Mouse (Mus musculus) liver, postnatal 0 days (tissue): ENCODE results near the gene Gja8. TPM values are rescaled to one million over a fixed set of nuclear protein-coding genes. Genes with fewer than 3 reads are reported as not detected.

Experiments
- ATAC-seq: fragments of 200-750 bp; cut with Nextera tagmentation; 2 replicates; pipeline ENCODE4 v1.8.0; 2017; ENCODE audit warnings: mild to moderate bottlenecking, moderate library complexity
- DNase-seq: peaks from one replicate; pipeline ENCODE4 v3.0.0-alpha.2; 2016
- H3K27ac ChIP-seq: fragments of 300-500 bp; sonication (generic); 2 replicates; pipeline ENCODE4 v1.5.1; 2014; ENCODE audit warnings: antibody characterized with exemption, moderate library complexity, mild to moderate bottlenecking, low read depth
- H3K27me3 ChIP-seq: fragments of 300-500 bp; sonication (generic); 2 replicates; pipeline ENCODE4 v1.6.1; 2014; ENCODE audit warnings: low read length, control low read depth, mixed read lengths; ENCODE audit not compliant: insufficient read depth
- H3K36me3 ChIP-seq: fragments of 300-500 bp; sonication (generic); replicated peaks from 2 replicates; pipeline ENCODE4 v1.6.1; 2014; ENCODE audit warnings: mild to moderate bottlenecking, control low read depth, low read length, moderate library complexity, mixed read lengths; ENCODE audit not compliant: insufficient read depth
- H3K4me1 ChIP-seq: fragments of 300-500 bp; sonication (generic); 2 replicates; pipeline ENCODE4 v1.6.1; 2014; ENCODE audit warnings: antibody characterized with exemption, mild to moderate bottlenecking, control low read depth; ENCODE audit not compliant: insufficient read depth
- H3K4me2 ChIP-seq: fragments of 300-500 bp; sonication (generic); 2 replicates; pipeline ENCODE4 v1.6.1; 2014; ENCODE audit warnings: low read depth, mild to moderate bottlenecking, low read length, moderate library complexity, mixed read lengths
- H3K4me3 ChIP-seq: fragments of 300-500 bp; sonication (generic); 2 replicates; pipeline ENCODE4 v1.5.1; 2014; ENCODE audit warnings: low read depth, low read length
- H3K9ac ChIP-seq: fragments of 300-500 bp; sonication (generic); replicated peaks from 2 replicates; pipeline ENCODE4 v1.6.1; 2014; ENCODE audit warnings: mild to moderate bottlenecking, moderate library complexity
- H3K9me3 ChIP-seq: fragments of 300-500 bp; sonication (generic); 2 replicates; pipeline ENCODE4 v1.6.1; 2016; ENCODE audit warnings: mild to moderate bottlenecking, control low read depth, low read length, mixed read lengths
- CTCF ChIP-seq: sonication (generic); IDR thresholded peaks from 2 replicates; pipeline ENCODE4 v1.5.1; 2016; ENCODE audit warnings: antibody characterized with exemption, low read depth
- EP300 ChIP-seq: IDR thresholded peaks from 2 replicates; pipeline ENCODE4 v1.6.1; 2016; ENCODE audit warnings: antibody characterized with exemption, low read depth, mild to moderate bottlenecking
- WGBS: fragments of 180-500 bp; shearing (Covaris S2); extraction: QIAGEN DNeasy Blood & Tissue Kit; methylation state at CpG from one replicate; pipeline ENCODE4 v1.1.7; 2014; ENCODE audit not compliant: insufficient replicate concordance; 5-methylcytosine and 5-hydroxymethylcytosine counted together
- polyA plus RNA-seq: library from polyadenylated mRNA; unstranded; fragments of >200 nt; fragmentation: Nextera tagmentation; extraction: Ambion mirVana; gene quantifications from 2 replicates; pipeline ENCODE4 v1.2.1, GENCODE M21; 2015

The Gja8 gene
- polyA plus RNA-seq, 1 experiment from 2014 or later: not detected

DNA sequence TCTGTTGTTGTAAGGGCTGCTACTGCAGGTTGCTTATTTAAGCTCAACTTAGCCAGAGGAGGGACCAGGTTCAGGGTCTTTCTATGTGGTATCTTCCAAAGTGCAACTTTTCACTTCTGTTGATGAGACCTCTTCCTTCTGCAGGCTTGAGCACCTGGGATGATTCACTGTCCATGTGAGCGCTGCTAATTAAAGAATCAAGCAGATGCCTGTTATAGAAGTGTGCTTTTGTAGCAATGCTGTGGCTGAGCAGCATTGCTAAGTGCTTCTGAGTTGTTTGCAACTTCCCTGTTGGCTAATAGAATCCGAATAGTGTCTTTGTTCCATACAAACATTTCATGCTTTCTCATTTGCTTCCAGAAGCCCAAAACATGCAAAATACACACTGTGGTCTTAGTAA lies 55.5 kb downstream of the Gja8 start:
- 83% methylated on average over 2 of the region's 2 CpGs for WGBS
- Histone ChIP-seq H3K27ac (no peak overlapping the region), H3K4me3 (no peak overlapping the region), H3K36me3 (peaks cover 34% of the 10 kb centered on the region), H3K4me2 (no peak overlapping the region), H3K27me3 (no peaks in the 10 kb centered on the region), H3K9ac (no peak overlapping the region), H3K9me3 (no peaks in the 10 kb centered on the region), H3K4me1 (0 out of 2 replicates have a peak, but pooled peaks cover under 1% of the 10 kb centered on the region)
- TF ChIP-seq EP300: no peak
- no peak for TF ChIP-seq CTCF
- DNase-seq: no peak
- no peak for ATAC-seq

DNA sequence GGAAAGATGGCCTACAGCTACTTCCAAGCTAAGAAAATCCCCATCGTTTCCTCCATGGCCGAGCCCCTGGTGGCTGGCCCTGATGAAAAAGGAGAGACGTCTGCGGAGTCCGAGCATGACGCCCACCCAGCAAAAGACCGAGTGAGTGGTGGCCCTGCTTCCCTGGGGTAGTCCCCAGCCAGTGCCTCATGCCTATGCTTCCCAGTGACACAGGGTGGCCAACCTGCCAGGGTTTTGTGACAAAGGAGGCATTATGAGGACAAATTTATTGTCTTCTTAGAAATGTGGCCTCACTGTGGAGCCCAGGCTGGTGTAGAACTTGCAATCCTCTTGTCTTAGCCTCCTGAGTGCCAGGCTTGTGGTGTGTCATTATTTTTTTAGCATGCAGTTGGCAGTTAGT lies 56.7 kb downstream of the Gja8 start:
- ATAC-seq (no peak), DNase-seq (no peak)
- Histone ChIP-seq H3K27me3 (no peaks in the 10 kb centered on the region), H3K4me1 (no peaks in the 10 kb centered on the region), H3K4me2 (no peak overlapping the region), H3K36me3 (peaks cover 32% of the 10 kb centered on the region), H3K4me3 (no peak overlapping the region), H3K9me3 (no peaks in the 10 kb centered on the region), H3K27ac (no peak overlapping the region), H3K9ac (no peak overlapping the region)
- WGBS: 92% methylated on average over 7 of the region's 7 CpGs
- no peak for TF ChIP-seq CTCF
- no peak for TF ChIP-seq EP300

DNA sequence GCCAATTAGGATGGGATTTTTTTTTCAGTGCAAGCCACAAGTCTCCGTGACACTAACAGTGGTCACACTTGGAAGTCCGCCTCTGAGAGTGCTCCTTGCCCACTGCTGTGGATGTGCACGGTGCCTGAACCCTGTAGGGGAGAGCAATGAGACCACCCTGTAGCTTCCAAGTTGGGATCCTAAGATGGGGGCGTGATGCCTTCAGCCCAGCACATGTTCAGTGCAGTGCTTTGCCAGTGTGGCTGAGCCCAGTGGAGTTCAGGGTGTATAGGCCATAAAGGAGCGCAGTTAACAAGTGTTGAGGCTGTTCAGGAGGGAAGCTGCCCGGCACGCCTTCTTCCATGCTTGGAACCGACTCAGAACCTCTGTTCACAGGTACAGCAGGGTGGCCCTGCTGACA lies 57.3 kb downstream of the Gja8 start:
- 83% methylated on average over 8 of the region's 8 CpGs for WGBS
- ATAC-seq: no peak
- H3K4me3 ChIP-seq: no peak overlapping the region
- H3K4me1 ChIP-seq: no peaks in the 10 kb centered on the region
- H3K27me3 ChIP-seq: no peaks in the 10 kb centered on the region
- H3K36me3 ChIP-seq: peaks cover 28% of the 10 kb centered on the region
- H3K9me3 ChIP-seq: no peaks in the 10 kb centered on the region
- no peak overlapping the region for H3K4me2 ChIP-seq
- H3K27ac ChIP-seq: no peak overlapping the region
- no peak overlapping the region for H3K9ac ChIP-seq
- TF ChIP-seq CTCF (no peak), EP300 (no peak)
- no peak for DNase-seq

DNA sequence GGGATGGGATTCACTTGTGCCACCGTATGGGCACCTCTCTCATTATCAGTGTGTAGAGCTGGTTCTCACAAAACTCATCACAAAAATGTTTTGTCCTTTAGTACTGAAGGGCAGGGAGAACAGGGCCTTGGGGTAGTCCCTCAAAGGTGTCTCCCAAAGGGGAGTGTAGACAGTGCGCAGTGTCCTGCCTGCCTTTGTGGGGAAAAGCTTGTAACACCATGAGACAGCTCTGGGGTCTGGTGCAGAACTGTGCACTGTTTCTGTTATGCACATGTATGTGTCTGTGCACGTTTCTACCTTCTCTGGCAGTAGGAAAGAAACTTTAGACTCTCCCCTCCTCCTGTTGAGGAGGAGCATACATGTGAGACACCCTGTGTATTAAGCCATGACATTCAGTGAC lies 58.0 kb downstream of the Gja8 start:
- no peak for DNase-seq
- H3K36me3 ChIP-seq: peaks cover 22% of the 10 kb centered on the region
- no peak overlapping the region for H3K4me2 ChIP-seq
- H3K4me1 ChIP-seq: no peaks in the 10 kb centered on the region
- TF ChIP-seq EP300 (no peak), CTCF (no peak)
- H3K27me3 ChIP-seq: no peaks in the 10 kb centered on the region
- H3K4me3 ChIP-seq: no peak overlapping the region
- WGBS: 86% methylated on average over 3 of the region's 3 CpGs
- H3K9ac ChIP-seq: no peak overlapping the region
- H3K27ac ChIP-seq: no peak overlapping the region
- no peak for ATAC-seq
- H3K9me3 ChIP-seq: no peaks in the 10 kb centered on the region

Other genes with a start within 250 kb of the Gja8 start
- 4.6 and 5.2 TPM in 2 replicates for gene Pias3, start 229.6 kb downstream of the Gja8 start, polyA plus RNA-seq
- 0.29 and 0.38 TPM in 2 replicates for gene Nudt17, start 217.5 kb downstream of the Gja8 start, polyA plus RNA-seq
- 10.4 and 11.6 TPM in 2 replicates for gene Polr3c, start 198.4 kb downstream of the Gja8 start, polyA plus RNA-seq
- gene Rnf115, start 198.4 kb downstream of the Gja8 start, polyA plus RNA-seq: 28.6 and 29.7 TPM in 2 replicates
- 49.4 and 57.7 TPM in 2 replicates for gene Pdzk1, start 96.7 kb downstream of the Gja8 start, polyA plus RNA-seq
- 0.78 and 0.89 TPM in 2 replicates for gene Cd160, start 96.7 kb downstream of the Gja8 start, polyA plus RNA-seq
- 1.4 TPM in 2 replicates for gene Gja5, start 21.3 kb downstream of the Gja8 start, polyA plus RNA-seq
- gene Gpr89, start 20.7 kb downstream of the Gja8 start, polyA plus RNA-seq: 20.0 and 21.1 TPM in 2 replicates
- 23.6 and 24.1 TPM in 2 replicates for gene Acp6, start 232.8 kb upstream of the Gja8 start, polyA plus RNA-seq